Mouse (Mus musculus): ENCODE measurements around the gene Nxnl1. TPM values are rescaled to one million over a fixed set of nuclear protein-coding genes. Genes with fewer than 3 reads are reported as not detected.

The Nxnl1 gene
- polyA plus RNA-seq, 1 experiment, result 0.02 TPM

- TF ChIP-seq MYOD1 (IDR thresholded peaks at IDR 0.05; ENCODE audit: control insufficient read depth, insufficient read length, low read depth) (no peak), CTCF (IDR thresholded peaks at IDR 0.05; ENCODE audit: control insufficient read depth, insufficient read depth, insufficient read length) (no peak), USF1 (IDR thresholded peaks at IDR 0.05; ENCODE audit: low read depth) (no peak), CEBPB (IDR thresholded peaks at IDR 0.05; ENCODE audit: low read depth) (no peak), MYOG (IDR thresholded peaks at IDR 0.05; ENCODE audit: control insufficient read depth, extremely low read depth, insufficient read length) (no peak), MAX (IDR thresholded peaks at IDR 0.05) (no peak), FOSL1 (IDR thresholded peaks at IDR 0.05; ENCODE audit: insufficient read depth, low read length, poor library complexity, severe bottlenecking) (no peak)
- no peak overlapping the region for H3K4me3 ChIP-seq (ENCODE audit: insufficient read depth, poor library complexity, severe bottlenecking)
- H3ac ChIP-seq (ENCODE audit: control insufficient read depth, insufficient read length, low read depth), result no peak overlapping the region
- peaks cover 10% of the 10 kb centered on the region for H3K79me3 ChIP-seq (ENCODE audit: low read depth)
- peaks cover 3% of the 10 kb centered on the region for H3K36me3 ChIP-seq (ENCODE audit: control insufficient read depth, insufficient read depth)
- no peaks in the 10 kb centered on the region for H3K27me3 ChIP-seq (ENCODE audit: control insufficient read depth, insufficient read depth, insufficient read length)
- H3K79me2 ChIP-seq (ENCODE audit: control insufficient read depth, insufficient read depth), result peaks cover 22% of the 10 kb centered on the region
Measured at GRCm38 (mm10) chr8:71596798-71597197, 30.4 kb upstream of the Nxnl1 start.

GRCm38 (mm10) chr8:71596384-71596783, 30.0 kb upstream of the Nxnl1 start:
- no peak for TF ChIP-seq CEBPB (IDR thresholded peaks at IDR 0.05; ENCODE audit: low read depth)
- no peak for TF ChIP-seq FOSL1 (IDR thresholded peaks at IDR 0.05; ENCODE audit: insufficient read depth, low read length, poor library complexity, severe bottlenecking)
- no peak for TF ChIP-seq MYOD1 (IDR thresholded peaks at IDR 0.05; ENCODE audit: control insufficient read depth, insufficient read length, low read depth)
- no peak for TF ChIP-seq USF1 (IDR thresholded peaks at IDR 0.05; ENCODE audit: low read depth)
- no peak for TF ChIP-seq CTCF (IDR thresholded peaks at IDR 0.05; ENCODE audit: control insufficient read depth, insufficient read depth, insufficient read length)
- no peak for TF ChIP-seq MAX (IDR thresholded peaks at IDR 0.05)
- no peak for TF ChIP-seq MYOG (IDR thresholded peaks at IDR 0.05; ENCODE audit: control insufficient read depth, extremely low read depth, insufficient read length)
- no peak overlapping the region for H3ac ChIP-seq (ENCODE audit: control insufficient read depth, insufficient read length, low read depth)
- no peak overlapping the region for H3K4me3 ChIP-seq (ENCODE audit: insufficient read depth, poor library complexity, severe bottlenecking)

GRCm38 (mm10) chr8:71595862-71596261, 29.5 kb upstream of the Nxnl1 start:
- Histone ChIP-seq H3K4me3 (ENCODE audit: insufficient read depth, poor library complexity, severe bottlenecking) (no peak overlapping the region), H3K79me2 (ENCODE audit: control insufficient read depth, insufficient read depth) (peaks cover 22% of the 10 kb centered on the region), H3K27me3 (ENCODE audit: control insufficient read depth, insufficient read depth, insufficient read length) (no peaks in the 10 kb centered on the region), H3K36me3 (ENCODE audit: control insufficient read depth, insufficient read depth) (peaks cover 3% of the 10 kb centered on the region), H3ac (ENCODE audit: control insufficient read depth, insufficient read length, low read depth) (no peak overlapping the region), H3K79me3 (ENCODE audit: low read depth) (peaks cover 10% of the 10 kb centered on the region)
- no peak for TF ChIP-seq MYOG (IDR thresholded peaks at IDR 0.05; ENCODE audit: control insufficient read depth, extremely low read depth, insufficient read length)
- TF ChIP-seq MAX (IDR thresholded peaks at IDR 0.05), result peak; percentile 16
- TF ChIP-seq MYOD1 (IDR thresholded peaks at IDR 0.05; ENCODE audit: control insufficient read depth, insufficient read length, low read depth), result no peak
- TF ChIP-seq USF1 (IDR thresholded peaks at IDR 0.05; ENCODE audit: low read depth), result no peak
- TF ChIP-seq CTCF (IDR thresholded peaks at IDR 0.05; ENCODE audit: control insufficient read depth, insufficient read depth, insufficient read length), result peak; percentile 99
- no peak for TF ChIP-seq CEBPB (IDR thresholded peaks at IDR 0.05; ENCODE audit: low read depth)
- no peak for TF ChIP-seq FOSL1 (IDR thresholded peaks at IDR 0.05; ENCODE audit: insufficient read depth, low read length, poor library complexity, severe bottlenecking)

More at GRCm38 (mm10) chr8:71596384-71596783, 30.0 kb upstream of the Nxnl1 start:
- H3K36me3 ChIP-seq (ENCODE audit: control insufficient read depth, insufficient read depth), result peaks cover 3% of the 10 kb centered on the region
- H3K79me3 ChIP-seq (ENCODE audit: low read depth), result peaks cover 10% of the 10 kb centered on the region
- no peaks in the 10 kb centered on the region for H3K27me3 ChIP-seq (ENCODE audit: control insufficient read depth, insufficient read depth, insufficient read length)
- H3K79me2 ChIP-seq (ENCODE audit: control insufficient read depth, insufficient read depth), result peaks cover 22% of the 10 kb centered on the region

GRCm38 (mm10) chr8:71594324-71594722, 27.9 kb upstream of the Nxnl1 start:
- Histone ChIP-seq H3K79me2 (ENCODE audit: control insufficient read depth, insufficient read depth) (peaks cover 22% of the 10 kb centered on the region), H3K4me3 (ENCODE audit: insufficient read depth, poor library complexity, severe bottlenecking) (no peak overlapping the region), H3ac (ENCODE audit: control insufficient read depth, insufficient read length, low read depth) (no peak overlapping the region), H3K27me3 (ENCODE audit: control insufficient read depth, insufficient read depth, insufficient read length) (no peaks in the 10 kb centered on the region), H3K36me3 (ENCODE audit: control insufficient read depth, insufficient read depth) (peaks cover 3% of the 10 kb centered on the region), H3K79me3 (ENCODE audit: low read depth) (peaks cover 10% of the 10 kb centered on the region)
- TF ChIP-seq MYOG (IDR thresholded peaks at IDR 0.05; ENCODE audit: control insufficient read depth, extremely low read depth, insufficient read length) (no peak), MAX (IDR thresholded peaks at IDR 0.05) (no peak), CTCF (IDR thresholded peaks at IDR 0.05; ENCODE audit: control insufficient read depth, insufficient read depth, insufficient read length) (no peak), MYOD1 (IDR thresholded peaks at IDR 0.05; ENCODE audit: control insufficient read depth, insufficient read length, low read depth) (no peak), FOSL1 (IDR thresholded peaks at IDR 0.05; ENCODE audit: insufficient read depth, low read length, poor library complexity, severe bottlenecking) (no peak), CEBPB (IDR thresholded peaks at IDR 0.05; ENCODE audit: low read depth) (no peak), USF1 (IDR thresholded peaks at IDR 0.05; ENCODE audit: low read depth) (no peak)

GRCm38 (mm10) chr8:71593556-71594323, 27.3 kb upstream of the Nxnl1 start:
- Histone ChIP-seq H3K79me2 (ENCODE audit: control insufficient read depth, insufficient read depth) (peaks cover 22% of the 10 kb centered on the region), H3K4me3 (ENCODE audit: insufficient read depth, poor library complexity, severe bottlenecking) (no peak overlapping the region)

More at GRCm38 (mm10) chr8:71593556-71594323, 27.3 kb upstream of the Nxnl1 start:
- peaks cover 10% of the 10 kb centered on the region for H3K79me3 ChIP-seq (ENCODE audit: low read depth)
- TF ChIP-seq CEBPB (IDR thresholded peaks at IDR 0.05; ENCODE audit: low read depth), result no peak
- no peak for TF ChIP-seq MYOD1 (IDR thresholded peaks at IDR 0.05; ENCODE audit: control insufficient read depth, insufficient read length, low read depth)
- TF ChIP-seq USF1 (IDR thresholded peaks at IDR 0.05; ENCODE audit: low read depth), result no peak
- no peak for TF ChIP-seq MAX (IDR thresholded peaks at IDR 0.05)
- TF ChIP-seq MYOG (IDR thresholded peaks at IDR 0.05; ENCODE audit: control insufficient read depth, extremely low read depth, insufficient read length), result no peak
- TF ChIP-seq FOSL1 (IDR thresholded peaks at IDR 0.05; ENCODE audit: insufficient read depth, low read length, poor library complexity, severe bottlenecking), result no peak
- no peak for TF ChIP-seq CTCF (IDR thresholded peaks at IDR 0.05; ENCODE audit: control insufficient read depth, insufficient read depth, insufficient read length)
- peaks cover 3% of the 10 kb centered on the region for H3K36me3 ChIP-seq (ENCODE audit: control insufficient read depth, insufficient read depth)
- no peaks in the 10 kb centered on the region for H3K27me3 ChIP-seq (ENCODE audit: control insufficient read depth, insufficient read depth, insufficient read length)
- H3ac ChIP-seq (ENCODE audit: control insufficient read depth, insufficient read length, low read depth), result no peak overlapping the region

Measured in C2C12 (cell line).